Mouse (Mus musculus) heart, adult 2 months (tissue): ENCODE results near the gene Ccp110. TPM values are rescaled to one million over a fixed set of nuclear protein-coding genes. Genes with fewer than 3 reads are reported as not detected.

ENCODE experiments used
- DNase-seq, 2 experiments: peaks; one replicate each; pipeline ENCODE4 v3.0.0; 2021
- H3K27ac ChIP-seq: fragments of 200-600 bp; 2 replicates; pipeline ENCODE4 v1.8.1; 2022
- H3K27me3 ChIP-seq: fragments of 200-500 bp; 2 replicates; pipeline ENCODE4 v1.6.1; 2012; ENCODE audit warnings: mild to moderate bottlenecking, low read length, inconsistent platforms, mixed read lengths; ENCODE audit not compliant: control insufficient read depth, insufficient read depth
- H3K36me3 ChIP-seq: fragments of 200-500 bp; 2 replicates; pipeline ENCODE4 v1.6.1; 2012; ENCODE audit warnings: low read length, inconsistent platforms; ENCODE audit not compliant: control insufficient read depth, insufficient read depth
- H3K4me1 ChIP-seq: fragments of 200-500 bp; 2 replicates; pipeline ENCODE4 v1.6.1; 2011; ENCODE audit warnings: low read length; ENCODE audit not compliant: control insufficient read depth, insufficient read depth
- H3K4me3 ChIP-seq: fragments of 200-600 bp; 2 replicates; pipeline ENCODE4 v1.8.1; 2022
- H3K79me2 ChIP-seq: fragments of 200-500 bp; replicated peaks from 2 replicates; pipeline ENCODE4 v1.6.1; 2012; ENCODE audit warnings: mild to moderate bottlenecking, inconsistent platforms, low read length, moderate library complexity, mixed read lengths; ENCODE audit not compliant: control insufficient read depth, insufficient read depth
- H3K9ac ChIP-seq: fragments of 200-500 bp; 2 replicates; pipeline ENCODE4 v1.6.1; 2012; ENCODE audit warnings: low read depth, mild to moderate bottlenecking, control low read depth, inconsistent platforms, low read length, mixed read lengths
- CTCF ChIP-seq: fragments of 200-600 bp; IDR thresholded peaks from 2 replicates; pipeline ENCODE4 v1.8.1; 2022; ENCODE audit warnings: antibody characterized with exemption, mild to moderate bottlenecking, moderate library complexity
- EP300 ChIP-seq: fragments of 200-500 bp; IDR thresholded peaks from 2 replicates; pipeline ENCODE4 v1.6.1; 2011; ENCODE audit warnings: low read depth, low read length, control low read depth; ENCODE audit not compliant: insufficient read depth
- POLR2A ChIP-seq: fragments of 200-500 bp; IDR thresholded peaks from 2 replicates; pipeline ENCODE4 v1.6.1; 2011; ENCODE audit warnings: mild to moderate bottlenecking, low read depth, low read length, control low read depth; ENCODE audit not compliant: insufficient read depth
- WGBS: fragments of 180-500 bp; shearing (Covaris S2); methylation state at CpG from one replicate; pipeline ENCODE4 v1.1.7; 2018; 5-methylcytosine and 5-hydroxymethylcytosine counted together
- intact Hi-C: fragments of 180-260 bp; cut with DNase I; formaldehyde crosslinking; loops from one replicate; pipeline ENCODE4 v1.15.1; 2025
- polyA plus RNA-seq: library from polyadenylated mRNA; depleted of rRNA; stranded (reverse); fragments of >200 nt; gene quantifications from 2 replicates; pipeline ENCODE4 v1.2.3, GENCODE M21; 2012
- total RNA-seq, 2 experiments: library from RNA; stranded (reverse); gene quantifications; 2 replicates each; pipeline ENCODE4 v1.2.3; 2021

The Ccp110 gene
- total and polyA plus RNA-seq, 3 experiments: 1.4 to 1.6 (median 1.5) TPM

GRCm38 (mm10) chr7:118759372-118759771 is 47.0 kb downstream of the Ccp110 start:
- Histone ChIP-seq H3K27ac (no peak overlapping the region), H3K27me3 (no peaks in the 10 kb centered on the region), H3K36me3 (no peaks in the 10 kb centered on the region), H3K4me1 (no peaks in the 10 kb centered on the region; the same call in 1 of the 2 replicates), H3K4me3 (no peak overlapping the region), H3K9ac (no peak overlapping the region), H3K79me2 (no peaks in the 10 kb centered on the region)
- no peak for TF ChIP-seq EP300
- TF ChIP-seq POLR2A: no peak
- no peak for TF ChIP-seq CTCF
- intact Hi-C loops: no loop called here
- 46% methylated on average over 5 of the region's 5 CpGs for WGBS
- DNase-seq: no peak

- WGBS: 91% methylated on average over 11 of the region's 11 CpGs
These were observed 51.6 kb downstream of the Ccp110 start for GRCm38 (mm10) chr7:118763939-118764338.

GRCm38 (mm10) chr7:118764725-118765124 is 52.4 kb downstream of the Ccp110 start:
- Histone ChIP-seq H3K4me1 (peaks cover 1% of the 10 kb centered on the region), H3K27ac (no peak overlapping the region), H3K9ac (no peak overlapping the region), H3K27me3 (no peaks in the 10 kb centered on the region), H3K79me2 (no peaks in the 10 kb centered on the region), H3K4me3 (no peak overlapping the region), H3K36me3 (no peaks in the 10 kb centered on the region)
- no peak for DNase-seq
- WGBS: 57% methylated on average over 14 of the region's 14 CpGs
- intact Hi-C loops: loop anchor here (5.0 to 10.0 kb wide), 2 partner anchors 58 to 750 kb away; partner anchors contain the start of gene Acsm5
- no peak for TF ChIP-seq EP300
- no peak for TF ChIP-seq CTCF
- no peak for TF ChIP-seq POLR2A

More at GRCm38 (mm10) chr7:118763939-118764338, 51.6 kb downstream of the Ccp110 start:
- Histone ChIP-seq H3K36me3 (no peaks in the 10 kb centered on the region), H3K27me3 (no peaks in the 10 kb centered on the region), H3K27ac (no peak overlapping the region), H3K9ac (no peak overlapping the region), H3K4me3 (no peak overlapping the region), H3K79me2 (no peaks in the 10 kb centered on the region), H3K4me1 (peaks cover 1% of the 10 kb centered on the region)
- TF ChIP-seq EP300 (no peak), CTCF (no peak), POLR2A (no peak)
- DNase-seq: no peak
- intact Hi-C loops: loop anchor here (10.0 kb wide), 1 partner anchor 751 kb away; the partner anchor contains the start of gene Acsm5

GRCm38 (mm10) chr7:118765604-118766003 is 53.3 kb downstream of the Ccp110 start:
- no peak overlapping the region for H3K4me3 ChIP-seq
- no peak for DNase-seq
- H3K27me3 ChIP-seq: no peaks in the 10 kb centered on the region
- H3K79me2 ChIP-seq: no peaks in the 10 kb centered on the region
- WGBS: 66% methylated on average over 8 of the region's 8 CpGs
- intact Hi-C loops: loop anchor here (1.0 to 10.0 kb wide), 4 partner anchors 57 to 749 kb away; partner anchors contain the start of genes Acsm5 and Iqck
- H3K27ac ChIP-seq: no peak overlapping the region
- no peaks in the 10 kb centered on the region for H3K36me3 ChIP-seq
- no peak overlapping the region for H3K9ac ChIP-seq
- TF ChIP-seq POLR2A: no peak
- no peak for TF ChIP-seq CTCF
- TF ChIP-seq EP300: no peak
- H3K4me1 ChIP-seq: peaks cover 1% of the 10 kb centered on the region

GRCm38 (mm10) chr7:118766119-118766833 is 53.9 kb downstream of the Ccp110 start:
- peaks cover 1% of the 10 kb centered on the region for H3K4me1 ChIP-seq
- no peak overlapping the region for H3K4me3 ChIP-seq
- H3K36me3 ChIP-seq: no peaks in the 10 kb centered on the region
- H3K9ac ChIP-seq: no peak overlapping the region
- no peak overlapping the region for H3K27ac ChIP-seq
- DNase-seq: peak; percentile 56 to 64
- H3K27me3 ChIP-seq: no peaks in the 10 kb centered on the region
- TF ChIP-seq EP300 (peak; percentile 87; the same call in 1 of the 2 replicates), POLR2A (no peak), CTCF (peak; percentile 93)
- WGBS: 57% methylated on average over 18 of the region's 18 CpGs
- H3K79me2 ChIP-seq: no peaks in the 10 kb centered on the region
- intact Hi-C loops: loop anchor here (1.0 to 10.0 kb wide), 4 partner anchors 56 to 749 kb away; partner anchors contain the start of genes Acsm5 and Iqck

GRCm38 (mm10) chr7:118766834-118767224 is 54.5 kb downstream of the Ccp110 start:
- Histone ChIP-seq H3K79me2 (no peaks in the 10 kb centered on the region), H3K9ac (no peak overlapping the region), H3K36me3 (no peaks in the 10 kb centered on the region), H3K4me3 (no peak overlapping the region), H3K4me1 (peaks cover 1% of the 10 kb centered on the region), H3K27ac (no peak overlapping the region), H3K27me3 (no peaks in the 10 kb centered on the region)
- intact Hi-C loops: loop anchor here (1.0 to 10.0 kb wide), 4 partner anchors 55 to 748 kb away; partner anchors contain the start of genes Acsm5 and Iqck
- no peak for TF ChIP-seq CTCF
- TF ChIP-seq EP300: no peak
- no peak for TF ChIP-seq POLR2A
- DNase-seq: no peak
- WGBS: 85% methylated on average over 5 of the region's 5 CpGs
